Mouse (Mus musculus): ENCODE results near the gene Slc16a1. TPM values are rescaled to one million over a fixed set of nuclear protein-coding genes. Genes with fewer than 3 reads are reported as not detected.

Gene Slc16a1
- polyA plus RNA-seq, 1 experiment from 2014 or later = 29.6 TPM

- H3K4me1 ChIP-seq = peaks cover 15% of the 10 kb centered on the region
- no peaks in the 10 kb centered on the region for H3K9me3 ChIP-seq
- H3K4me2 ChIP-seq = no peak overlapping the region
- ATAC-seq (ENCODE audit: insufficient number of reproducible peaks, insufficient read depth, low FRiP score, low TSS enrichment, low read depth) = no peak
- H3K27ac ChIP-seq = no peak overlapping the region
- no peak overlapping the region for H3K9ac ChIP-seq
- no peak overlapping the region for H3K4me3 ChIP-seq
- 64% methylated on average over 1 of the region's 1 CpGs for WGBS
- no peaks in the 10 kb centered on the region for H3K27me3 ChIP-seq
- H3K36me3 ChIP-seq = no peaks in the 10 kb centered on the region
Observed at GRCm38 (mm10) chr3:104641313-104641712, 2.8 kb downstream of the Slc16a1 start.

DNA sequence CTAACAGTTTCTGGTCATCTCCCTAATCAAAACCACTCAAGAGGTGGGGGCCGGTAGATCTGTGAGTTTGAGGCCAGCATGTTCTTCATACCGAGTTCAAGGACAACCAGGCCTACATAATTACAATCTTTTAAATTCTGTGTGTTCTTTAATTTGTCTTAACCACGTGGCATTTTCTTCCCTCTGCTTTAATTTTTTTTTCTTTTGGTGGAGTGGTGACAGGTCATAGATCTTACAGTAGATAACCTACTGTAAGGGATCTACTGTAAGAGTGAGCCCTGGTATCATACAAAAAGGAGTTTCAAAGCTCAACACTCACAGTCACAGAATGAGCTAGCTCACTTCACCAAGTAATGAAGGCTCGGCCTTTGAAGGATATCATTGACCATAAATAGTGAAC is 4.6 kb downstream of the Slc16a1 start:
- Histone ChIP-seq H3K4me3 (no peak overlapping the region), H3K27me3 (no peaks in the 10 kb centered on the region), H3K4me2 (no peak overlapping the region), H3K4me1 (peaks cover 7% of the 10 kb centered on the region), H3K36me3 (no peaks in the 10 kb centered on the region), H3K9me3 (no peaks in the 10 kb centered on the region), H3K9ac (no peak overlapping the region), H3K27ac (no peak overlapping the region)
- no peak for ATAC-seq (ENCODE audit: insufficient number of reproducible peaks, insufficient read depth, low FRiP score, low TSS enrichment, low read depth)
- WGBS = 71% methylated on average over 4 of the region's 4 CpGs

DNA sequence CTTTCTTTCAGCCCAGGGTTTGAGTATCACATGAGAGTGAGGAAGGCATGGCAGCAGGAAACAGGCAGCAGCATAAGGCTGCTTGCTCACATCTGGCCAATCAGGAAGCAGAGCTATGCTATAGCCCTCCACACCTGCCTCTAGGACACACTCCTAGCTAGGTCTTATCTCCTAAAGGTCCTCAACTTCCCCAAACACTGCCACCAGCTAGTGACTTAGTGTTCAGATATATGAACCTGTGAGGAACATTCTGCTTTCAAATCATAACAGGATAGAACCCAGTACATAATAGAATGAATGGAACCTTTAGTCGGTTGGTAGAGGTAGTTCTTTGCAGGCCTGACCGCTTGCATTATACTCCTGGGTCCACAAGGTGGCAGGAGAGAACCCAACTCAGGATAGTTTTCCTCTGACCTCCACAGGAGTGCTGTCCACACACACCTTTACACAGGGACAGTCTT is 5.4 kb downstream of the Slc16a1 start:
- WGBS = 18% methylated on average over 2 of the region's 2 CpGs
- no peak overlapping the region for H3K27ac ChIP-seq
- no peak overlapping the region for H3K4me2 ChIP-seq
- peaks cover 7% of the 10 kb centered on the region for H3K4me1 ChIP-seq
- no peak overlapping the region for H3K9ac ChIP-seq
- no peak overlapping the region for H3K4me3 ChIP-seq
- H3K9me3 ChIP-seq = no peaks in the 10 kb centered on the region
- H3K36me3 ChIP-seq = no peaks in the 10 kb centered on the region
- ATAC-seq (ENCODE audit: insufficient number of reproducible peaks, insufficient read depth, low FRiP score, low TSS enrichment, low read depth) = no peak
- H3K27me3 ChIP-seq = no peaks in the 10 kb centered on the region

GRCm38 (mm10) chr3:104644371-104644770 is 5.9 kb downstream of the Slc16a1 start:
- Histone ChIP-seq H3K4me2 (no peak overlapping the region), H3K4me3 (no peak overlapping the region), H3K9me3 (no peaks in the 10 kb centered on the region), H3K9ac (no peak overlapping the region), H3K36me3 (no peaks in the 10 kb centered on the region), H3K27me3 (no peaks in the 10 kb centered on the region), H3K4me1 (peaks cover 7% of the 10 kb centered on the region), H3K27ac (no peak overlapping the region)
- 94% methylated on average over 1 of the region's 1 CpGs for WGBS
- ATAC-seq (ENCODE audit: insufficient number of reproducible peaks, insufficient read depth, low FRiP score, low TSS enrichment, low read depth) = no peak

GRCm38 (mm10) chr3:104654219-104654618 is 15.8 kb downstream of the Slc16a1 start:
- no peaks in the 10 kb centered on the region for H3K27me3 ChIP-seq
- no peak overlapping the region for H3K4me3 ChIP-seq
- no peak overlapping the region for H3K4me2 ChIP-seq
- no peak overlapping the region for H3K27ac ChIP-seq
- H3K9me3 ChIP-seq = no peaks in the 10 kb centered on the region
- ATAC-seq (ENCODE audit: insufficient number of reproducible peaks, insufficient read depth, low FRiP score, low TSS enrichment, low read depth) = no peak
- no peak overlapping the region for H3K9ac ChIP-seq
- H3K4me1 ChIP-seq = peaks cover 4% of the 10 kb centered on the region; the same call in 1 of the 2 replicates
- 88% methylated on average over 4 of the region's 4 CpGs for WGBS
- H3K36me3 ChIP-seq = peaks cover 40% of the 10 kb centered on the region

DNA sequence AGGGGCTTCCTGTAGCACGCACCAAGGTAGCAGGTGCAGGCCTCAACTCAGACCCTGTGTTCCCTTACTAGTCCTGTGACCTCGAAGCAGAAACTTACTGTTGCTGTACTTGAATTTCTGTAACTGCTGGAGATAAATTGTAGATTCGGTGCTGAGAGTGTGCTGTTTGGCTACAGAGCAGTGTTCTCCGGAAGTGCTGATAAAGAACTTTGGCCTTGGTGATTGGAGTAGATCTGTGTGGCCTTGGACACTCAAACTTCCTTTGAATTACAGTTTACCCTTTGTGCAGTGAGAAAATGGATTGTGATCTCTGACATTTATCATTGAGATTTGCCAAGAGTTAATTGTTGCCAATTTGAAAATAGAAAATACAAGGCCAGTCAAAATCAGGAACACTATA is 16.5 kb downstream of the Slc16a1 start:
- no peak for ATAC-seq (ENCODE audit: insufficient number of reproducible peaks, insufficient read depth, low FRiP score, low TSS enrichment, low read depth)
- H3K36me3 ChIP-seq = peaks cover 40% of the 10 kb centered on the region
- WGBS = 92% methylated on average over 4 of the region's 4 CpGs

GRCm38 (mm10) chr3:104658706-104659105 is 20.2 kb downstream of the Slc16a1 start:
- H3K4me2 ChIP-seq = no peak overlapping the region
- H3K9ac ChIP-seq = no peak overlapping the region
- no peak overlapping the region for H3K27ac ChIP-seq
- 75% methylated on average over 2 of the region's 2 CpGs for WGBS
- H3K36me3 ChIP-seq = peaks cover 22% of the 10 kb centered on the region
- ATAC-seq (ENCODE audit: insufficient number of reproducible peaks, insufficient read depth, low FRiP score, low TSS enrichment, low read depth) = no peak
- no peaks in the 10 kb centered on the region for H3K27me3 ChIP-seq
- H3K4me3 ChIP-seq = no peak overlapping the region
- H3K9me3 ChIP-seq = no peaks in the 10 kb centered on the region
- peaks cover 7% of the 10 kb centered on the region; the same call in 1 of the 2 replicates for H3K4me1 ChIP-seq

More for the DNA sequence above, 16.5 kb downstream of the Slc16a1 start:
- no peaks in the 10 kb centered on the region for H3K27me3 ChIP-seq
- H3K4me3 ChIP-seq = no peak overlapping the region
- peaks cover 4% of the 10 kb centered on the region; the same call in 1 of the 2 replicates for H3K4me1 ChIP-seq
- no peaks in the 10 kb centered on the region for H3K9me3 ChIP-seq
- no peak overlapping the region for H3K9ac ChIP-seq
- no peak overlapping the region for H3K27ac ChIP-seq
- H3K4me2 ChIP-seq = no peak overlapping the region

DNA sequence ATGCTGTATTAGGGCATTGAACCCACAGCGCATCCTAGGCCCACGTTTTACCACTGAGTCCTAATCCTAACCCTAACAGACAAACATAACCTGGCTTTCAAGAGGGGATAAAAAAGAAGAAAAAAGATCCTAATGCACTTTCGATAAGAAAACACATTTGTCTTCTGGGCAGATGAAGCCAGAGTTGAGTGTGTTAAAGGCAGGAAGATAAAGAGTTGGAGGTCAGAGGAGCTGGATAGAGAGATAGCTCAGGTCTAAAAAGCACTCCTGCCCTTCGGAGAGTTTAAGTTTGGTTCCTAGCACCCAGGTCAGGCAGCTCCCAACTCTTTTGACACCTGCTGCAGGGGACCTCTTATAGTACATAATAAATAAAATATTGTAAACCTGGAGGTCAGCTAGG is 21.3 kb downstream of the Slc16a1 start:
- 90% methylated on average over 4 of the region's 4 CpGs for WGBS
- ATAC-seq (ENCODE audit: insufficient number of reproducible peaks, insufficient read depth, low FRiP score, low TSS enrichment, low read depth) = no peak
- Histone ChIP-seq H3K4me3 (no peak overlapping the region), H3K36me3 (peaks cover 18% of the 10 kb centered on the region), H3K27ac (no peak overlapping the region), H3K9ac (no peak overlapping the region), H3K4me1 (peaks cover 7% of the 10 kb centered on the region; the same call in 1 of the 2 replicates), H3K4me2 (no peak overlapping the region), H3K9me3 (no peaks in the 10 kb centered on the region), H3K27me3 (no peaks in the 10 kb centered on the region)

DNA sequence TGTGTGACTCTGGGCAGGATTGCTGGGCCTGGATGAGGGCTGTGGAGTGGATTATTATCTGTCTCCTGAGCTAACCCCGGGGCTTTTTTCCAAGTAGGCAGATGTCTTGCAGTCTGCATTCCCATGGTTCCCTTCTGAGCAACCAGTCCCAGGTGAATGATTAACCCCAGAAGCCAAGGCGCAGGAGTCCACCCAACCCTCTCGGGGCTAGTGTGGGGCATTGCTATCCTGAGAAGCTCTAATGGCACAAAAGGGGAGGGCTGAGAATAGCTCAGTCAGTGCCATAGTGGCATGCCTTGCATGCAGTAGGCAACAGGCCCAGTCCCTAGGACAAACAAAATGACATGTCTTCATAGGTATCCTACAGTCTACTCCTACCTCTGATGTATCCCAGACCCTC is 22.1 kb downstream of the Slc16a1 start:
- ATAC-seq (ENCODE audit: insufficient number of reproducible peaks, insufficient read depth, low FRiP score, low TSS enrichment, low read depth) = no peak
- Histone ChIP-seq H3K36me3 (peaks cover 11% of the 10 kb centered on the region), H3K4me2 (no peak overlapping the region), H3K4me1 (peaks cover 7% of the 10 kb centered on the region; the same call in 1 of the 2 replicates), H3K27me3 (no peaks in the 10 kb centered on the region), H3K27ac (no peak overlapping the region), H3K4me3 (no peak overlapping the region), H3K9ac (no peak overlapping the region), H3K9me3 (no peaks in the 10 kb centered on the region)
- 70% methylated on average over 3 of the region's 3 CpGs for WGBS

DNA sequence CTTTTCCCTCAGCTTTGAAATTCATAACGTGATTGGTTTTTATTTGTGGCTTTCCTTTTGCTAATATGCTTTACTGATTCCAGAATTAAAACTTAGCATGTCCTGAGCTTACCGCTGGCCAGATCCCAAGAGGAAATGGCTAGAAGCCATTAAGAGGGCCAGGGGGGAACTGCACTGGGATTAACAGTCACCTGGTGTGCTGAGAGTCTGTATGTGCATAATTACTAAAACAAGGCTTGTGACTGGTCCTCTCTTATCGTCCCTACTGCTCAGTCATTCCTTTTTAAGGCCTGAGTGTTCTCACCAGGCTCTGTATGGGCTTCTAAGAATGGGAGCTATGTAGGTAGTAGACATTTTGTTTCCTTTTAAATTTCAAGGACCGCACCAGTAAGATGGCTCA is 23.5 kb downstream of the Slc16a1 start:
- WGBS = 45% methylated on average over 4 of the region's 4 CpGs
- Histone ChIP-seq H3K4me2 (no peak overlapping the region), H3K27ac (no peak overlapping the region), H3K4me1 (peaks cover 7% of the 10 kb centered on the region; the same call in 1 of the 2 replicates), H3K9me3 (no peaks in the 10 kb centered on the region), H3K36me3 (peaks cover 5% of the 10 kb centered on the region; the same call in 1 of the 2 replicates), H3K27me3 (no peaks in the 10 kb centered on the region), H3K9ac (no peak overlapping the region), H3K4me3 (no peak overlapping the region)
- ATAC-seq (ENCODE audit: insufficient number of reproducible peaks, insufficient read depth, low FRiP score, low TSS enrichment, low read depth) = no peak

DNA sequence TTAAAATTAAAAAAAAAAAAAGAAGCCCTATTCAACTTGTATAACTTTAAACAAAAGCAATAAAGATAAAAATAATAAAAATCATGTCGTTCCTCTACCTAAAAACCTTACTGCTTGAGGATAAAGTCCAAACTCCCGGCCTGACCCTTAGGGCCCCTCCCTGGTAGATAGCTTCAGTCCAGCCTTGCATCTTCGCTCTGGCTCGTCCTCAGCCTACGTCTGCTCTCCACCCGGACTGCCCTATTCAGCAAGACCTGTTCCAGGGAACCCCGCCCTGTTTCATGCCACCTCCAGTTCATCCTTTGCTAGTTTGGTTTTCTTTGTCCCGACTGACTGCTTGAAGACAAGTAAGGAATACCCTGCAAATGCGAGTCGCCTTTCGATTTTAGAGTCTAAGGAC is 24.5 kb downstream of the Slc16a1 start:
- ATAC-seq (ENCODE audit: insufficient number of reproducible peaks, insufficient read depth, low FRiP score, low TSS enrichment, low read depth) = no peak
- Histone ChIP-seq H3K4me3 (no peak overlapping the region), H3K9me3 (no peaks in the 10 kb centered on the region), H3K4me1 (peaks cover 10% of the 10 kb centered on the region; the same call in 1 of the 2 replicates), H3K27me3 (no peaks in the 10 kb centered on the region), H3K36me3 (peaks cover 5% of the 10 kb centered on the region; the same call in 1 of the 2 replicates), H3K27ac (no peak overlapping the region), H3K9ac (no peak overlapping the region), H3K4me2 (no peak overlapping the region)
- 85% methylated on average over 11 of the region's 11 CpGs for WGBS

DNA sequence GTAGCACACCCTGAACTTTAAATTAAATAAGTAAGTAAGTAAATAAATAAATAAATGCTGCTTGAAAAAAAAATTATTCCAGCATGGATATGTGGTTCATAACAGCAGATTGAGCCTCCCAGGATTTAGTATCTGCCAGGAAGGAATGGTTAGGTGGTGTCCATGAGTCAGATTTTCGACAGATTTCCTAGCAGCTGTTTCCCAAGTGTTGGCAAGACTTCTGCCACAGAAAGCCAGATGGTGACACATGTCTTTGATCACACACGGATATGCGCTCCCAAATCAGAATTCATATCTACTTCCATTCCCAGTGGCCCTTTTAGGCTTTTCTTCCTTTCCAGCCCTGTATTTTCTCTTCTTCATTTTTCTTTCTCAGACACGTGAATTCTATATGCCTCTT is 28.5 kb downstream of the Slc16a1 start:
- no peak overlapping the region for H3K4me3 ChIP-seq
- H3K4me1 ChIP-seq = peaks cover 26% of the 10 kb centered on the region
- H3K9ac ChIP-seq = no peak overlapping the region
- ATAC-seq (ENCODE audit: insufficient number of reproducible peaks, insufficient read depth, low FRiP score, low TSS enrichment, low read depth) = no peak
- 40% methylated on average over 4 of the region's 4 CpGs for WGBS
- no peaks in the 10 kb centered on the region for H3K36me3 ChIP-seq
- no peaks in the 10 kb centered on the region for H3K9me3 ChIP-seq
- no peaks in the 10 kb centered on the region for H3K27me3 ChIP-seq
- no peak overlapping the region for H3K27ac ChIP-seq
- no peak overlapping the region for H3K4me2 ChIP-seq

Data from embryonic facial prominence, embryonic 13.5 days (tissue).